Mouse (Mus musculus) adrenal gland, adult 18-20 months (tissue): ENCODE results near the gene Shroom3. TPM values are rescaled to one million over a fixed set of nuclear protein-coding genes. Genes with fewer than 3 reads are reported as not detected.

ENCODE experiments used
- DNase-seq, 2 experiments: peaks; one replicate each; pipeline ENCODE4 v3.0.0; 2021 to 2022; ENCODE audit warnings: low spot score in 2 of 2
- total RNA-seq, 2 experiments: library from RNA; stranded (reverse); gene quantifications; 1 replicate in 1 of 2; 2 replicates in 1 of 2; pipeline ENCODE4 v1.2.3; 2021

The Shroom3 gene
- total RNA-seq, 2 experiments from 2014 or later, result 5.1 to 6.0 TPM

- DNase-seq, result no peak
Observed at GRCm38 (mm10) chr5:92880893-92881292, 197.7 kb downstream of the Shroom3 start.

- no peak for DNase-seq
Observed at GRCm38 (mm10) chr5:92886141-92886540, 202.9 kb downstream of the Shroom3 start.

DNA sequence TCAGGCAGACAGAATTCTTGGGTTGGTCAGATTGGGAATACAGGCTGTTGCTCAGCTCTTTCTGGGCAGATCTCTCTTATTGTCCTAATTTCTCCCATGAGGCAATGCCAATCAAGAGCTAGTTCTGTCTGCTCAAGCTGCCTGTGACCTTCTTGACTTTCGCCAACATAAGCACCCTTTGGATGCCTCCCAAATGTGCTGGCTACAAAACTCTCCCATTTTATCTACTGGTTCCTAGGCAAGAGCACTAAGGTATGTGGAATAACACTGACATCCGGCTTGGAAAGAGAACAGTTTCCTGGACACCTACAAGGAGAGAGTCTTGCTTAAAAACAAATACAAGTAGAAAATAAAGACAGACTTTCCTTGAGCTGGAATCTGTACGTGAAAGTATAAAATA is 204.3 kb downstream of the Shroom3 start:
- DNase-seq, result no peak

GRCm38 (mm10) chr5:92888628-92889241 is 205.5 kb downstream of the Shroom3 start:
- DNase-seq, result no peak

GRCm38 (mm10) chr5:92890902-92891301 is 207.7 kb downstream of the Shroom3 start:
- DNase-seq, result no peak

GRCm38 (mm10) chr5:92893284-92893683 is 210.0 kb downstream of the Shroom3 start:
- no peak for DNase-seq

- DNase-seq, result no peak
Observed at GRCm38 (mm10) chr5:92893711-92894110, 210.5 kb downstream of the Shroom3 start.

DNA sequence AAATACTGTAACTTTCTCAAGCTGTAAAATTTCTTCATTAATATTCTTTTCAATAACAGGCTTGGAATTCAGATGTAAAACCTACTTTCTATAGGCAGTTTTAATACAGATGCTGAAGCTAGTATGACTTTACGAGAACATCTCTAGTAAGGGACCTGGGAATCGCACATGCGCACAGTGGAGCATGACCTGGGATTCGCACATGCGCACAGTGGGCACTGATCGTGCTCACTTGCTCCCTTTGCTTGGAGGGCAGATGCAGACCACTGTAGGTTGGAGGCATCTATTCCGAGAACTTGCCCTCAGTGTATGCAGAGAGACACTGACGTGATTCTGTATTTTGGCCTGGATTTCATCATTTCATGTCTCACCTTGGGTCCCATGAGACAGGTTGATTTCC is 212.6 kb downstream of the Shroom3 start:
- no peak for DNase-seq

GRCm38 (mm10) chr5:92896725-92897280 is 213.6 kb downstream of the Shroom3 start:
- DNase-seq, result no peak

GRCm38 (mm10) chr5:92897766-92898745 is 214.8 kb downstream of the Shroom3 start:
- peak; percentile 61 to 72 for DNase-seq

GRCm38 (mm10) chr5:92900470-92900869 is 217.2 kb downstream of the Shroom3 start:
- DNase-seq, result no peak

GRCm38 (mm10) chr5:92901870-92902269 is 218.6 kb downstream of the Shroom3 start:
- no peak for DNase-seq

GRCm38 (mm10) chr5:92905146-92905545 is 221.9 kb downstream of the Shroom3 start:
- DNase-seq, result no peak

DNA sequence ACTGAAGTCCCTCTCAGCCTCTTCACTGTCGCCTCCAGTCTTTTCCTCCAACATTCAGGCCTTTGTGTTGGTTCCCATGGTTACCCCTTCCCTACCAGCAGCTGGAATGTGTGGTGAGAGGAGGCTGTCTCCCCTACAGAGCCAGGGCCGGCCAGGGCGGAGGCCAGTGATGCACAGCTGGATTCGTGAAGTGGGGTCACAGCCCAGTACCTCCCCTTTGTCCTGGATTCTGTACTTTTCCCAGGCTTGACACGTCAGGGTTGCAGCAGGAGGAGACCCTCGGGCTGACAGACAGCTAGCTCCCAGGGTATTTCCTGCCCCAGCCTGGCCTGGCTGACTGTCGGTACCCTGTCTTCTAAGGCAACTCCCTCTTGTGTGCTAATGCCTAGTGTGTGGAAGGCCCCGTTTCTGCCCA is 222.4 kb downstream of the Shroom3 start:
- DNase-seq, result no peak

- no peak for DNase-seq
Observed at GRCm38 (mm10) chr5:92908227-92908626, 225.0 kb downstream of the Shroom3 start.

DNA sequence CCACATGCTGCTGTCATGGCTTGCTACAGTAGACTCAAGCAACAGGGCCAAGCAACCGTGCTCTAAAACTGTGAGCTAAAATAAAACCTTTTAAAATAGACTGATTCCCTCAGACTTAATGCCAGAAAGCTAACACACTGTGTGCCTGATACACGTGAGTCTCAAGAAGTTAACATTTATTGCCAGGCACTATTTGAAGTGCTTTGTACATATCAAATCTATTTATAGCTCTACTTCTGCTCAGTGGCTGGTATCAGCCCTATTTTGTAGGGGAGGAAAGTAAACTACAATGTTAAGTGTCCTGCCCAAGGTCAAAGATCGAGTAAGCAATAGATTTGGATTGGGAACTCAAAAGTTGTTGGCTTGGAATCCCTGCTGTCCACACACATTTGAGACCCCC is 227.6 kb downstream of the Shroom3 start:
- DNase-seq, result no peak

GRCm38 (mm10) chr5:92915421-92915820 is 232.2 kb downstream of the Shroom3 start:
- DNase-seq, result no peak

DNA sequence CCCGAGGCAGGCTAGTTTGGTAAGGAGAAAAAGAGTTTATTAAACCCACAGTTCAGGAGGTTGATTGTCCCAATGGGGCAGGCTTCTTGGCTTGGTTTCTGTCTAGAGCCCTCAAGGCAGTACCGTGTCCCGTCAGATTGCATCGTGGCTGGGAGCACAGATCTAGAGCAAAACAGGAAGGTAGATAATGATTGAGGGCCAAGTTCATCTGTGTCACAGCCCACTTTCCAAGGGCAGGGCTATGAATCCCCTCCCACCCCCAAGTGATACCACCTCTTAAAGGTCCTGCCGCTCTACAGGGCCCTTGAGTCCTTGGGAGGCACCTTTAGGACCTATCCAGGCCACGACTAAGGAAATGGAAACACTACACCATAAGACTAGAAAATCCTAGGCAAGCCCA is 234.5 kb downstream of the Shroom3 start:
- DNase-seq, result no peak

DNA sequence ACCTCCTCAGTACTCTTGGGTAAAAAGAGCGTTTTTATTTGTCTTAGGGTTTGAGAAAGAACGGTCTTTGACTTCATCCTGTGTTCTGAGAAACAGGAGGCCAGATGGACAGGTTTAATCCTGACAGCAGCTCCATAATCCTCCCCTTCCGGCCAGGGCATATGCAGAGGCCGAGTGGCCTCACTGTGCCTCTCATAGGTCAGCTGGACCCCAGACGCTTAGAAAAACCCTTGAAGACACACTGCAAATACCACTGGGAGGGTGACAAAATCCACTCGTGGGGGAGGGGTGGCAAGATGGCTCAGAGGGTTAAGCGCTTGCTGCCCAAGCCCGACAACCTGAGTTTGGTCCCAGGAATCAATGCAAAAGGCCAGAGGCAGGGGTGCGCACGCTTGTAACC is 234.9 kb downstream of the Shroom3 start:
- no peak for DNase-seq

- DNase-seq, result no peak
Observed at GRCm38 (mm10) chr5:92918866-92919265, 235.6 kb downstream of the Shroom3 start.

DNA sequence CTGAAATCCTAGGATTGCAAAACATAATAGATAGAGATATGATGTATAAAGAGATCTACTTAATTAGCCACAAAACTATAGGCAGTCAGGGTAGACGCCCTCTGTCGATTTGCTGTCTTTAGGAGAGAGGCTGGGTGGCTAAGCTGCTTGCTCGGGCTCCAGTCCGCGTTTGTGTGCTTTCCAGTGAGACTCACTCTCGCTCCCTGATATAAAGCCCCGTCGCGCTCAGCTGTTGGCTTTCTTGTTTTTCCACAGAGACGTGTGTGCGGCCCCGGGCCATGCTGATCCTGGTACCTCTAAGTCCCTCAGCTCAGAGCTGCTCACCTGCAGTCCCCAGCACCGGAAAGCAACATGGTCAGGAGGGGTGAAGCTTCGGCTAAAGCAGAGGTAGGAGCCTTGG is 236.2 kb downstream of the Shroom3 start:
- no peak for DNase-seq

DNA sequence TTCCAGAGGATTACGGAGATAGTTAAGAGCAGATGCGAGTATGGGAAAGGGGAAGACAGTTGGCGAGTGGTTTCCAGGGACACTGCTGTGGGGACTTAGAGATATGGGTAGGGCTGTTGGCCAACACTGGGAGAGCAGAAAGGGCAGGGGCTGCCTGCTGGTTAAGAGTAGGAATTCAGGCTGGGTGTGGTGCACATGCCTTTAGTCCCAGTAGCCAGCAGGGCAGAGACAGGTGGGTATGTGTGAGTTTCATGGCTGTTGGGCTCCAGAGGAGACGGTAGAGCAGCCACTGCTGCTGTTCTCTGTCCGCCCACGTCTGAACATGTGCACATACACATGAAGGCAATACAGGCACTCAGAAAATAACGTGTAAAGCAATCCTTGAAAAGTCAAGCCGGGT is 237.7 kb downstream of the Shroom3 start:
- DNase-seq, result no peak
